Mouse (Mus musculus) thymus, adult 2 months (tissue): Measurements from ENCODE around the gene Hes2.

Source experiments
- CTCF ChIP-seq: fragments of 200-500 bp; IDR thresholded peaks from 2 replicates; pipeline ENCODE4 v1.5.1; 2012; ENCODE audit warnings: mild to moderate bottlenecking, control low read depth, low read length, moderate library complexity, borderline replicate concordance; ENCODE audit not compliant: control insufficient read depth, poor library complexity, insufficient read depth; ENCODE audit errors: extremely low read depth
- POLR2A ChIP-seq: fragments of 200-500 bp; IDR thresholded peaks from 2 replicates; pipeline ENCODE4 v1.6.1; 2012; ENCODE audit warnings: mild to moderate bottlenecking, low read length, control low read depth, moderate library complexity; ENCODE audit not compliant: control insufficient read depth, poor library complexity, insufficient read depth; ENCODE audit errors: extremely low read depth

DNA sequence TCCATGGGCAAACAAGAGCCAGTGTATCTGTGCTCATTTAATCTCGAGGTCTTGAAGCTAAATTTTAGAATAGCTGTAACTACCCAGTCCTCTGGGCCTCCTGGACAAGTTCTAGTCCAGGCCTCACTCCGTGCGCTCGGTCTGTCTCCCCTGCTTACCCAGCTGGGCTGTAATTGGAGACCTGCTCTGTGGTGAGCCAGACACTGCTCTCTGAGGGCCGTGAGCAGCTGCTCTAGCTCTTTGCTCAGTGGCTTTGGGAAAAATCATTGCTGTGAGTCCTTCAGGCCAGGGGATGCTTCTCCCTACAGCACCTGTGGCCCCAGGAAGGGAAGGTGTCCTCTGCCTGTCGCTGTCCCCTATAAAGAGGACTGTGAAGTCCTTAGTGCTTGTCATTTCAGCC, 47.5 kb downstream of the Hes2 start:
- TF ChIP-seq CTCF (no peak), POLR2A (no peak)
